Mouse (Mus musculus): ENCODE measurements at regions not wholly inside any gene's neighbourhood (a gene's known extent, or its start where the extent isn't known, plus 50 kb on each side); places are given as distances from the start of the nearest gene placed in this dataset.

DNA sequence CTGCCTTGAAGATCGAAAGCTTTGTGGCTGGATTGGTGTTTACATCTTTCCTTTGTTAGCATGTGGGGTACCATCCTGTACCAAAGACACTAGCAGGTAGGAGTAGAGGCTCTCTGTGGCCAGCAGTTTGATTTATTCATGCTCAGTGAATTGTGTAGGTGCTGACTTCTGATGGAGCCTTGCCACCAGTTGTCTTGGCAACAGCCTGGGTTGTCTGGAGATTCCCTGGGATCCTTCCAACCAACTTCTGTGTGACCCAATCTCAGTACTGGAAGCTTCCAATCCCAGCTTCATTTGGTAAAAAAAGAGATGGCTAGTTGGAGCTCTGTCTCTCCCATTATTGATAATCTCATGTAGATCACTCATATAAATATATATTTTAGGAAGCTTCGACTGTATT lies 73.6 kb downstream of the Gm19935 start:
- TF ChIP-seq E2F4 (IDR thresholded peaks at IDR 0.05; ENCODE audit: insufficient read depth): no peak
- TF ChIP-seq CEBPB (IDR thresholded peaks at IDR 0.05; ENCODE audit: insufficient read depth, poor library complexity, severe bottlenecking): no peak
- TF ChIP-seq USF1 (IDR thresholded peaks at IDR 0.05; ENCODE audit: low read depth): no peak
- no peak for TF ChIP-seq POLR2A (IDR thresholded peaks at IDR 0.05; ENCODE audit: insufficient read length, low read depth)
- TF ChIP-seq SRF (IDR thresholded peaks at IDR 0.05; ENCODE audit: control insufficient read depth, insufficient read length, low read depth): no peak
- no peak for TF ChIP-seq MYOD1 (IDR thresholded peaks at IDR 0.05; ENCODE audit: control insufficient read depth in 1 of 3, insufficient read length in 2 of 3, low read depth in 2 of 3)
- TF ChIP-seq MAX (IDR thresholded peaks at IDR 0.05; ENCODE audit: low read depth): no peak
- no peak for TF ChIP-seq MYOG (IDR thresholded peaks at IDR 0.05; ENCODE audit: control insufficient read depth in 1 of 3, insufficient read depth in 1 of 3, insufficient read length in 2 of 3, low read depth in 2 of 3)
- no peak for TF ChIP-seq POLR2AphosphoS2 (IDR thresholded peaks at IDR 0.05; ENCODE audit: insufficient read length, low read depth)
- no peak for TF ChIP-seq TCF3 (IDR thresholded peaks at IDR 0.05; ENCODE audit: insufficient read length, low read depth)
- no peak for TF ChIP-seq TCF12 (IDR thresholded peaks at IDR 0.05; ENCODE audit: insufficient read depth, poor library complexity, severe bottlenecking)
- no peak for TF ChIP-seq REST (IDR thresholded peaks at IDR 0.05; ENCODE audit: insufficient read depth, insufficient read length)
- H3K4me2 ChIP-seq (ENCODE audit: low read depth): no peak overlapping the region
- no peak overlapping the region for H3ac ChIP-seq (ENCODE audit: control insufficient read depth, insufficient read length)
- H3K79me2 ChIP-seq (ENCODE audit: control insufficient read depth, insufficient read depth): no peaks in the 10 kb centered on the region
- H3K36me3 ChIP-seq (ENCODE audit: control insufficient read depth, insufficient read depth): no peaks in the 10 kb centered on the region
- H3K4me3 ChIP-seq: no peak overlapping the region
- no peaks in the 10 kb centered on the region for H3K27me3 ChIP-seq (ENCODE audit: control insufficient read depth, insufficient read depth, insufficient read length)

DNA sequence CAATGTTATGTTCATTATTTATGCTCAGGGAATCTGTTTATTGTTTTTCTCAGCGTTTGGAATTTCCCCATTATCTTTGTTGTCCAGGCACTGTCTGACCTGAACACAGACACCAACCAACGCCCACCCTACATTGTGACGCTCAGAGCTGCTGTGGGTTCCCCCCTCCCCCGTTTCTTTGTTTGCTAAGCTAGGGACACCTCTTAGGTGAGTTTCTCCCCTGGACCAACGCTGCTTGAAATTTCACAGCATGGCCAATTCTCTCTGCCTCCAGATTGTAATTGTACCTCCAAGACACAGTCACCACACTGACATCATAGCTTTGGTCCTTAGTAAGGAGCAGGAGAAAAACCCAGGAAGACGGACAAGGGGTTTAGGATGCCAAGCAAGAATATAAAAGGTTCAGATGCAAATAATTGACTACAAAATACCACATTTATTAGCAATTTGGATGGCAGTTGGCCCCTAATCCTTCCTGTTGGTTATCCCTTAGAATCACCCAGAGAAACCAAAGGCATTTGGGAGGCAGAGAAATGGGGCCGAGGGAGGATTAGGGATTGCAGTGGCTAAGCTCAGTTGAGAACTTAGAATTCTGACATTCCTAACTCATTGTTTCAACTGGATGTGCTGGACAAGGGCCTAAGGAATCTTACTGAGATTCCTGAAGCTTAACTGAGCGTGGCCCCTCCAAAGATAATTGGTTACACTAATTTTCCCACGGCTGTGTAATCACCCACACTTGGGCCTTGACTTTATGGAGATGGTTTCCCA lies 76.0 kb downstream of the Gm19935 start:
- TF ChIP-seq POLR2A (IDR thresholded peaks at IDR 0.05; ENCODE audit: insufficient read length, low read depth): no peak
- no peak for TF ChIP-seq MYOG (IDR thresholded peaks at IDR 0.05; ENCODE audit: control insufficient read depth in 1 of 3, insufficient read depth in 1 of 3, insufficient read length in 2 of 3, low read depth in 2 of 3)
- no peak for TF ChIP-seq TCF12 (IDR thresholded peaks at IDR 0.05; ENCODE audit: insufficient read depth, poor library complexity, severe bottlenecking)
- no peak for TF ChIP-seq SRF (IDR thresholded peaks at IDR 0.05; ENCODE audit: control insufficient read depth, insufficient read length, low read depth)
- TF ChIP-seq MAX (IDR thresholded peaks at IDR 0.05; ENCODE audit: low read depth): no peak
- no peak for TF ChIP-seq CEBPB (IDR thresholded peaks at IDR 0.05; ENCODE audit: insufficient read depth, poor library complexity, severe bottlenecking)
- no peak for TF ChIP-seq E2F4 (IDR thresholded peaks at IDR 0.05; ENCODE audit: insufficient read depth)
- no peak for TF ChIP-seq USF1 (IDR thresholded peaks at IDR 0.05; ENCODE audit: low read depth)
- TF ChIP-seq REST (IDR thresholded peaks at IDR 0.05; ENCODE audit: insufficient read depth, insufficient read length): no peak
- TF ChIP-seq MYOD1 (IDR thresholded peaks at IDR 0.05; ENCODE audit: control insufficient read depth in 1 of 3, insufficient read length in 2 of 3, low read depth in 2 of 3): no peak
- no peak overlapping the region for H3ac ChIP-seq (ENCODE audit: control insufficient read depth, insufficient read length)

DNA sequence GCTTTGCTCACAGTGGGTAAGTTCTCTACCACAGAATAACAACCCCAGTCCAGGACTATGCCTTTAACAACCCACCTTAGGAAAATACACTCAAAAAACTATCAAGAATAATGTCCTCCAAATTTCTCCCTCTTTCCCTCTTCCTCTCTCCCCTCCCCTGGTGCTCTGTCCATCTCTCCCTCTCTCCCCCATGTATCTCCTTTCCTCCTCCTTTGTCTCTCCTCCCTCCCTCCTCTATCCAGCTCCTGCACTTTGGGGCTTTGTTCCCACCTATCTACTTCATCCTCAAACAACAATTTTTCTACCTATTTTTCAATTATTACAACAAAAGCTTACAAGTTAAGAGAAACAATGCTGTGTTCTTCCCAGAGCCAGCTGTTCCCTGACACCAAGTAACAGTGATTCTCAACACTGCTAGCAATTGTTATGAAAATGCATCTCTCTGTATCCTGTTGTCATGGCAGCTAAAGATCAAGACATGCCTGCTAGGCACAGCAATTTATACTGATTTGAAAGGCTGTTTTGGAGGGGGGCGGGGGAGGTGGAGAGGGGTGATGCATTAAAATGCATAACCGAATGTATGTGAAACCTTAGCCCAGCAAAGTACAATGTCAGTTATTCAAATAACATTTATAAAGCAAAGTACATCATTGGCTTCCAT lies 76.8 kb downstream of the Gm19935 start:
- H3K27me3 ChIP-seq (ENCODE audit: control insufficient read depth, insufficient read depth, insufficient read length): no peaks in the 10 kb centered on the region
- H3ac ChIP-seq (ENCODE audit: control insufficient read depth, insufficient read length): no peak overlapping the region
- no peaks in the 10 kb centered on the region for H3K36me3 ChIP-seq (ENCODE audit: control insufficient read depth, insufficient read depth)
- H3K4me2 ChIP-seq (ENCODE audit: low read depth): no peak overlapping the region
- TF ChIP-seq MYOG (IDR thresholded peaks at IDR 0.05; ENCODE audit: control insufficient read depth in 1 of 3, insufficient read depth in 1 of 3, insufficient read length in 2 of 3, low read depth in 2 of 3): no peak
- no peak for TF ChIP-seq POLR2AphosphoS2 (IDR thresholded peaks at IDR 0.05; ENCODE audit: insufficient read length, low read depth)
- no peak for TF ChIP-seq SRF (IDR thresholded peaks at IDR 0.05; ENCODE audit: control insufficient read depth, insufficient read length, low read depth)
- TF ChIP-seq POLR2A (IDR thresholded peaks at IDR 0.05; ENCODE audit: insufficient read length, low read depth): no peak
- no peak for TF ChIP-seq MAX (IDR thresholded peaks at IDR 0.05; ENCODE audit: low read depth)
- TF ChIP-seq TCF12 (IDR thresholded peaks at IDR 0.05; ENCODE audit: insufficient read depth, poor library complexity, severe bottlenecking): no peak
- TF ChIP-seq CEBPB (IDR thresholded peaks at IDR 0.05; ENCODE audit: insufficient read depth, poor library complexity, severe bottlenecking): no peak
- TF ChIP-seq E2F4 (IDR thresholded peaks at IDR 0.05; ENCODE audit: insufficient read depth): no peak
- TF ChIP-seq TCF3 (IDR thresholded peaks at IDR 0.05; ENCODE audit: insufficient read length, low read depth): no peak
- TF ChIP-seq MYOD1 (IDR thresholded peaks at IDR 0.05; ENCODE audit: control insufficient read depth in 1 of 3, insufficient read length in 2 of 3, low read depth in 2 of 3): no peak
- no peak for TF ChIP-seq USF1 (IDR thresholded peaks at IDR 0.05; ENCODE audit: low read depth)
- no peak for TF ChIP-seq REST (IDR thresholded peaks at IDR 0.05; ENCODE audit: insufficient read depth, insufficient read length)
- no peaks in the 10 kb centered on the region for H3K79me2 ChIP-seq (ENCODE audit: control insufficient read depth, insufficient read depth)
- no peak overlapping the region for H3K4me3 ChIP-seq

More for the DNA sequence above, 76.0 kb downstream of the Gm19935 start:
- no peak overlapping the region for H3K4me3 ChIP-seq
- H3K27me3 ChIP-seq (ENCODE audit: control insufficient read depth, insufficient read depth, insufficient read length): no peaks in the 10 kb centered on the region
- H3K79me2 ChIP-seq (ENCODE audit: control insufficient read depth, insufficient read depth): no peaks in the 10 kb centered on the region
- no peaks in the 10 kb centered on the region for H3K36me3 ChIP-seq (ENCODE audit: control insufficient read depth, insufficient read depth)
- no peak overlapping the region for H3K4me2 ChIP-seq (ENCODE audit: low read depth)

DNA sequence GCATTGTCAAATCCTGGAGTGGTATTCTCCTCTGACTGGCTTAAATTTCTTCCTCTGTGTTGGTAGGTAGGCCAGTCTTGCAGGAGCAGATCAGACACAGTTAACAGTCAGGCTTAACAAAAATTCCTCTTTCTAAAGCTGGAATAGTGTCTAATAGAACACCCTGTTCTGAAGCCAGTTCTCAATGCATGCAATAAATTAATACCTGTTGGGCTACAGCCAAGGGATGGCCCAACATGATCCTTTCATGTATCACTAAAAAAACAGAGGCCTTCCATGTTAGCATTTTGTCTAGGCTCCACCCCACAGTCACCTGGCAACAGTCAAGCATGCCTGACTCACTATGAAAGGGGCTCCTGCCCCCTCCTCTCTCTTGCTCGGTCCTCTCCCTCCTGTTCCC lies 89.2 kb downstream of the Gm19935 start:
- Histone ChIP-seq H3ac (ENCODE audit: control insufficient read depth, insufficient read length) (no peak overlapping the region), H3K27me3 (ENCODE audit: control insufficient read depth, insufficient read depth, insufficient read length) (no peaks in the 10 kb centered on the region), H3K79me2 (ENCODE audit: control insufficient read depth, insufficient read depth) (no peaks in the 10 kb centered on the region), H3K4me3 (no peak overlapping the region), H3K4me2 (ENCODE audit: low read depth) (no peak overlapping the region), H3K36me3 (ENCODE audit: control insufficient read depth, insufficient read depth) (no peaks in the 10 kb centered on the region)
- TF ChIP-seq E2F4 (IDR thresholded peaks at IDR 0.05; ENCODE audit: insufficient read depth) (no peak), REST (IDR thresholded peaks at IDR 0.05; ENCODE audit: insufficient read depth, insufficient read length) (no peak), MAX (IDR thresholded peaks at IDR 0.05; ENCODE audit: low read depth) (no peak), POLR2AphosphoS2 (IDR thresholded peaks at IDR 0.05; ENCODE audit: insufficient read length, low read depth) (no peak), SRF (IDR thresholded peaks at IDR 0.05; ENCODE audit: control insufficient read depth, insufficient read length, low read depth) (no peak), USF1 (IDR thresholded peaks at IDR 0.05; ENCODE audit: low read depth) (no peak), CEBPB (IDR thresholded peaks at IDR 0.05; ENCODE audit: insufficient read depth, poor library complexity, severe bottlenecking) (no peak), MYOG (IDR thresholded peaks at IDR 0.05; ENCODE audit: control insufficient read depth in 1 of 3, insufficient read depth in 1 of 3, insufficient read length in 2 of 3, low read depth in 2 of 3) (no peak), TCF3 (IDR thresholded peaks at IDR 0.05; ENCODE audit: insufficient read length, low read depth) (no peak), MYOD1 (IDR thresholded peaks at IDR 0.05; ENCODE audit: control insufficient read depth in 1 of 3, insufficient read length in 2 of 3, low read depth in 2 of 3) (no peak), POLR2A (IDR thresholded peaks at IDR 0.05; ENCODE audit: insufficient read length, low read depth) (no peak), TCF12 (IDR thresholded peaks at IDR 0.05; ENCODE audit: insufficient read depth, poor library complexity, severe bottlenecking) (no peak)

Measured in myocyte (in vitro differentiated cells).